ENCODE assay signal across 19 mouse cellular contexts in the genomic region with DNA sequence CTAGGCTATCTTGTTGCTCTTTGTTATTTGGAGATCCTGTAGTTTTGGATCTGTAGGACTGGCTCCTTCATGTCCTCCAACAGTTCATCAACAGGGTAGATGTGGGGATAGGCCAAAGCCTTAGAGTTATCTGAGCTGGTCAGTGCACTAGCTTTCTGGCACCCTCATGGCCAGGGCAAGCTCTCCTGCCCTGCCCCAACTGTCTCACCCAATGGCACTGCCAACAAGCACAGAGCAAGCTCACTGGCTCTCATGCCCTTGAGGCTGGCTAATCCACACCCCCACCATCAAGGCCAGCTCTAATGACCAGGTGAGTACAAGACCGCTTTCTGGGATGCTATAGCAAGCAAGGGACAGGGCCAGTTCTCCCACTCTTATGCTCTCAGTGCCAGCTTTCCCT. TPM values are rescaled to one million over a fixed set of nuclear protein-coding genes. Genes with fewer than 3 reads are reported as not detected.
DNase-seq lines count a peak whose midpoint lies in the region; ATAC-seq and TF ChIP-seq lines count a peak whose summit lies in the region.
"Had no signal": no experiment of that assay in that cellular context is flagged by ENCODE, and none has a peak within 500 bp of the region (broad histone marks: within the 10 kb centered on the region; RNA-seq: fewer than 3 reads in every experiment).

No protein-coding gene starts in this region.

- DNase-seq in heart, adult 11 months: peak; percentile 86
- DNase-seq in heart, postnatal 36 days: no peak
- DNase-seq in midbrain, embryonic 11.5 days (ENCODE audit: low spot score, missing footprints): peak; percentile 67
- no peak for DNase-seq in midbrain, postnatal 0 days (ENCODE audit: low spot score)
- DNase-seq: adrenal gland, adult 2 months; adrenal gland, adult 8-10 months; adrenal gland, postnatal 10 days; adrenal gland, postnatal 14 days; adrenal gland, postnatal 25 days; adrenal gland, postnatal 36 days; B cell, adult 2 months; cerebellum, adult 11 months; cerebellum, adult 11-12 months; cerebellum, adult 18-20 months had no signal

- H3K4me3 ChIP-seq in midbrain, embryonic 11.5 days (ENCODE audit: low read depth, low read length): no peak overlapping the region
- no peak overlapping the region for H3K4me3 ChIP-seq in midbrain, postnatal 0 days (ENCODE audit: low read depth, low read length)

- TF ChIP-seq CTCF in midbrain, postnatal 0 days (IDR thresholded peaks at IDR 0.05): no peak

- no peak overlapping the region for H3K9ac ChIP-seq in midbrain, embryonic 11.5 days (ENCODE audit: low read length)
- H3K9ac ChIP-seq in midbrain, postnatal 0 days (replicated peaks; ENCODE audit: low read length, poor library complexity, severe bottlenecking): no peak overlapping the region

- 96% methylated on average over 1 of the region's 1 CpGs for WGBS in midbrain, embryonic 11.5 days
- 96% methylated on average over 1 of the region's 1 CpGs for WGBS in midbrain, postnatal 0 days

- H3K27ac ChIP-seq in midbrain, embryonic 11.5 days (ENCODE audit: low read depth, low read length): no peak overlapping the region
- no peak overlapping the region for H3K27ac ChIP-seq in midbrain, postnatal 0 days (ENCODE audit: low read depth, low read length)

- intact Hi-C loops in heart, postnatal 36 days (cut with DNase I): no loop called here

- no peaks in the 10 kb centered on the region for H3K27me3 ChIP-seq in midbrain, embryonic 11.5 days (ENCODE audit: control insufficient read depth, insufficient read depth, low read length)
- H3K27me3 ChIP-seq in midbrain, postnatal 0 days (ENCODE audit: insufficient read depth, low read length): no peaks in the 10 kb centered on the region
- H3K27me3 ChIP-seq: CH12.LX, Patski had no signal

- H3K36me3 ChIP-seq in midbrain, embryonic 11.5 days (ENCODE audit: control insufficient read depth, insufficient read depth, low read length): no peaks in the 10 kb centered on the region
- no peaks in the 10 kb centered on the region for H3K36me3 ChIP-seq in midbrain, postnatal 0 days (ENCODE audit: insufficient read depth, low read length)

- H3K4me2 ChIP-seq in midbrain, embryonic 11.5 days: no peak overlapping the region
- no peak overlapping the region for H3K4me2 ChIP-seq in midbrain, postnatal 0 days (ENCODE audit: low read depth, low read length, poor library complexity, severe bottlenecking)

- no peaks in the 10 kb centered on the region for H3K4me1 ChIP-seq in midbrain, embryonic 11.5 days (ENCODE audit: control insufficient read depth, insufficient read depth, low read length)
- no peaks in the 10 kb centered on the region for H3K4me1 ChIP-seq in midbrain, postnatal 0 days (ENCODE audit: insufficient read depth, low read length)

- ATAC-seq in midbrain, embryonic 11.5 days (ENCODE audit: low FRiP score): no peak
- no peak for ATAC-seq in midbrain, postnatal 0 days (ENCODE audit: low FRiP score)
- ATAC-seq: activated CD4-positive, CD25-positive, alpha-beta regulatory T cell, adult 4 months; CD4-positive, CD25-positive, alpha-beta regulatory T cell, adult 4 months; Patski had no signal

- H3K9me3 ChIP-seq in midbrain, embryonic 11.5 days (ENCODE audit: control insufficient read depth, low read length): no peaks in the 10 kb centered on the region
- no peaks in the 10 kb centered on the region for H3K9me3 ChIP-seq in midbrain, postnatal 0 days (ENCODE audit: low read length)
- H3K9me3 ChIP-seq: G1E had no signal

RNA-seq across cellular contexts. Expression of gene Spopl, which starts 24.7 kb away (rescaled TPM):
- total RNA-seq in heart, postnatal 36 days (2021): 10 to 100 TPM; 14.5 to 14.9 TPM
- polyA plus RNA-seq in midbrain, embryonic 11.5 days (2014; fragmentation: Nextera tagmentation; extraction: Ambion mirVana): 8.9 and 10.7 TPM in 2 replicates
- total RNA-seq in midbrain, postnatal 0 days (2014; rRNA removed): 14.0 and 22.0 TPM in 2 replicates
- polyA plus RNA-seq in midbrain, postnatal 0 days (2015; fragmentation: Nextera tagmentation; extraction: Ambion mirVana): 5.5 and 8.7 TPM in 2 replicates

Comparison
In these comparisons a context has a peak if more than half of its experiments do, and no peak if none do; other contexts are left out.
1. DNase-seq: peak in heart, adult 11 months (single experiment) and midbrain, embryonic 11.5 days (single experiment); none in heart, postnatal 36 days (0 of 2) and midbrain, postnatal 0 days (single experiment).